Mouse (Mus musculus): ENCODE results near the gene Mettl9. TPM values are rescaled to one million over a fixed set of nuclear protein-coding genes. Genes with fewer than 3 reads are reported as not detected.
A peak's percentile ranks its signal among the peaks of the same experiment; 100 is the strongest.

The Mettl9 gene
- polyA plus RNA-seq, 2 experiments, result 91.6 to 188 TPM

DNA sequence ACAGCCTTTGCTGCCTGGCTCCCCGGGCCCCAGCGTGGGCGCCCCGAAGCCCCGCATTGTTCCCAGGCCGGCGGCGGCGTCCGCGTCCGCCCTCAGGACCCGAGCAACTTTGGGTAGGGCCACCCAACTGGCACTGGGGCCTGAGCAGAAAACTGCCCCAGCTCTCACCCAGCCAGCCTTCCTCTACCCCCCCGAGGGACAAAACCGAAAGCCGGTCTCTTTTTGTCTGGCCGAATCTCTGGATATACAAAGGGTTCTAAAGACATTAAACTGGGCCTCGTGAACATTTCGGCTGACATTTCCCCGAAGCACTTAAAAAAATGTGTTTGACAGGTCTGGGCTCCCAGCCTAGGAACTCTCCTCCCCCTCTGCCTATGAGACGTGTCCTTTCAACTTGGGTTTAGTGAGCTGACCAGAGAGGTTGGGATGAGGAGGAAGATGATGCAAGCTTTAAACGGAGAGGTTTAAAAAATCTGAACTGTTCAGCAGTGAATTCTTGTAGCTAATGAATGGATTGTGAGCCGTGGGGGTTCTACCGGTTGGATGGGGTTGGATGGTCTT lies 996 bp downstream of the Mettl9 start:
- no peak for TF ChIP-seq POLR2A (IDR thresholded peaks at IDR 0.05; ENCODE audit: borderline replicate concordance, extremely low read depth, insufficient read depth, insufficient read length)
- Histone ChIP-seq H3K4me1 (ENCODE audit: control insufficient read depth, insufficient read depth, low read length) (peaks cover 41% of the 10 kb centered on the region), H3K4me3 (replicated peaks; ENCODE audit: low read length) (peak overlapping the region; percentile 94), H3K9me3 (ENCODE audit: control insufficient read depth, low read length) (no peaks in the 10 kb centered on the region), H3K4me2 (replicated peaks; ENCODE audit: low read depth, low read length, severe bottlenecking) (peak overlapping the region; percentile 70), H3K27me3 (ENCODE audit: control insufficient read depth, insufficient read depth, low read length) (no peaks in the 10 kb centered on the region), H3K36me3 (ENCODE audit: control insufficient read depth, insufficient read depth, low read length) (no peaks in the 10 kb centered on the region), H3K27ac (replicated peaks; ENCODE audit: low read depth, low read length) (peak overlapping the region; percentile 98), H3K9ac (ENCODE audit: low read depth, low read length, severe bottlenecking) (peak overlapping the region; percentile 99)
- under 1% methylated on average over 24 of the region's 24 CpGs for WGBS
- ATAC-seq (ENCODE audit: low FRiP score, low read depth) (no peak), DNase-seq (ENCODE audit: low spot score) (peak; percentile 40)

DNA sequence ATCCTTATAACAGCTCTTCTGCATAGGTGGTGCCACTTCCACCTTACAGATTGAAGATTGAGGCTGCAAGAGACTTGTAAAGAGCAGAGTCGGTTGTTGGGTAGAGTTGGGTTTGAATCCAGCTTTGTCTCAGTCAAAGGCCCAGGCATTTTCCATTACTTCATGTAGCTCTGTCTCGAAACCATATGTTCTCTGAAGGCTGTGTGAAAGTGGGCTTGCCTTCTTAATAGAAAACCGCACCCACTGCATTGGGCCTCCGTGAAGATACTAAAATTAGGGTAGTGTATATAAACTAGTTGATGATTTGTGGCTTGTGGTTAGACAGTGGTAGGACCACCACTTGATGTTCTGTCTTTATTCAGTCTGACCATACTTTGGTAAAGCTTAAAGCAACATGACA lies 6.3 kb downstream of the Mettl9 start:
- no peak overlapping the region for H3K4me3 ChIP-seq (replicated peaks; ENCODE audit: low read length)
- DNase-seq (ENCODE audit: low spot score) (peak; percentile 45), ATAC-seq (ENCODE audit: low FRiP score, low read depth) (no peak)
- no peak for TF ChIP-seq POLR2A (IDR thresholded peaks at IDR 0.05; ENCODE audit: borderline replicate concordance, extremely low read depth, insufficient read depth, insufficient read length)
- peaks cover 58% of the 10 kb centered on the region for H3K4me1 ChIP-seq (ENCODE audit: control insufficient read depth, insufficient read depth, low read length)
- H3K9ac ChIP-seq (ENCODE audit: low read depth, low read length, severe bottlenecking), result no peak overlapping the region
- no peaks in the 10 kb centered on the region for H3K9me3 ChIP-seq (ENCODE audit: control insufficient read depth, low read length)
- no peak overlapping the region for H3K4me2 ChIP-seq (replicated peaks; ENCODE audit: low read depth, low read length, severe bottlenecking)
- H3K36me3 ChIP-seq (ENCODE audit: control insufficient read depth, insufficient read depth, low read length), result no peaks in the 10 kb centered on the region; the same call in 1 of the 2 replicates
- WGBS, result 47% methylated on average over 4 of the region's 4 CpGs
- no peaks in the 10 kb centered on the region for H3K27me3 ChIP-seq (ENCODE audit: control insufficient read depth, insufficient read depth, low read length)
- no peak overlapping the region for H3K27ac ChIP-seq (replicated peaks; ENCODE audit: low read depth, low read length)

DNA sequence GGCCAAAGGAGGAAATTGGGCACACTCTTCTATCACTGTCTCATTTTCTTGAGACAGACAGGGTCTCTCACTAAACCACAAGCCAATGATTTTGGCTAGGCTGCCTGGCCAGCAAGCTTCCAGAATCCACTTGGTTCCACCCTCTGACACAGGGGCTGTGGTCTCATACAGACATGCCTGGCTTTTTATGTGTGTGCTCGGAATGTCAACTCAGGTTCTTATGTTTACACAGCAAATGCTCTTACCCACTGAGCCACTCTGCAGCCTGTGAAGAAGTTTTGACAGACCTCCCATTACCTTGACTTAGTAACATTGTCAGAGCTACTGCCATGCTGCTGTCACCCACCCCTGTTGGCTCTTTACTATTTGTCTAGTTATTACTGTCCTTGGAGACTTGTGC lies 7.7 kb downstream of the Mettl9 start:
- peaks cover 49% of the 10 kb centered on the region for H3K4me1 ChIP-seq (ENCODE audit: control insufficient read depth, insufficient read depth, low read length)
- no peak for TF ChIP-seq POLR2A (IDR thresholded peaks at IDR 0.05; ENCODE audit: borderline replicate concordance, extremely low read depth, insufficient read depth, insufficient read length)
- WGBS, result 64% methylated on average over 1 of the region's 1 CpGs

DNA sequence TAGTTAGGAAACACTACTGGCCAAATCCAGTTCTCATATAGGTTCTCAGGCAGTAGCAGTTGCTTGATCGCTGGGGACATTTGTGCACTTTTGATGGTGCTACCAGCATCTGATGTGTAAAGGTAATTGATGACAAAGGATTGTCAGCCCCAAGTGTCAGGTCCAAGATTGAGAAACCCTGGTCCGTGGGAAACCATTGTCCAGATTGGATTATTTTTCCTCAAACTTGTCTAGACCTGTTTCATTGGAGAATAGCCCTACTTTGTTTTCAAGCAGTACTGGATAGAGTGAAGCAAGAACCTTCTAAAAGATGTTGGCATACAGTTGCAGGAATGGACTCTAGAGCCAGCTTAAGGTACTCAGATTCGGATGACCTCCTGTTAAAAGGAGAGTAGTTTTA lies 8.8 kb downstream of the Mettl9 start:
- H3K4me1 ChIP-seq (ENCODE audit: control insufficient read depth, insufficient read depth, low read length), result peaks cover 41% of the 10 kb centered on the region
- no peak overlapping the region for H3K9ac ChIP-seq (ENCODE audit: low read depth, low read length, severe bottlenecking)
- no peak for TF ChIP-seq POLR2A (IDR thresholded peaks at IDR 0.05; ENCODE audit: borderline replicate concordance, extremely low read depth, insufficient read depth, insufficient read length)
- no peaks in the 10 kb centered on the region for H3K27me3 ChIP-seq (ENCODE audit: control insufficient read depth, insufficient read depth, low read length)
- ATAC-seq (ENCODE audit: low FRiP score, low read depth), result no peak
- H3K4me3 ChIP-seq (replicated peaks; ENCODE audit: low read length), result no peak overlapping the region
- no peak for DNase-seq (ENCODE audit: low spot score)
- WGBS, result 90% methylated on average over 3 of the region's 3 CpGs
- no peak overlapping the region for H3K4me2 ChIP-seq (replicated peaks; ENCODE audit: low read depth, low read length, severe bottlenecking)
- no peaks in the 10 kb centered on the region; the same call in 1 of the 2 replicates for H3K36me3 ChIP-seq (ENCODE audit: control insufficient read depth, insufficient read depth, low read length)
- no peak overlapping the region for H3K27ac ChIP-seq (replicated peaks; ENCODE audit: low read depth, low read length)
- no peaks in the 10 kb centered on the region for H3K9me3 ChIP-seq (ENCODE audit: control insufficient read depth, low read length)

More for the DNA sequence above, 7.7 kb downstream of the Mettl9 start:
- no peak for ATAC-seq (ENCODE audit: low FRiP score, low read depth)
- Histone ChIP-seq H3K4me2 (replicated peaks; ENCODE audit: low read depth, low read length, severe bottlenecking) (no peak overlapping the region; the same call in 1 of the 2 replicates), H3K9me3 (ENCODE audit: control insufficient read depth, low read length) (no peaks in the 10 kb centered on the region), H3K27me3 (ENCODE audit: control insufficient read depth, insufficient read depth, low read length) (no peaks in the 10 kb centered on the region), H3K36me3 (ENCODE audit: control insufficient read depth, insufficient read depth, low read length) (no peaks in the 10 kb centered on the region; the same call in 1 of the 2 replicates), H3K9ac (ENCODE audit: low read depth, low read length, severe bottlenecking) (no peak overlapping the region), H3K27ac (replicated peaks; ENCODE audit: low read depth, low read length) (no peak overlapping the region), H3K4me3 (replicated peaks; ENCODE audit: low read length) (no peak overlapping the region)
- DNase-seq (ENCODE audit: low spot score), result no peak

DNA sequence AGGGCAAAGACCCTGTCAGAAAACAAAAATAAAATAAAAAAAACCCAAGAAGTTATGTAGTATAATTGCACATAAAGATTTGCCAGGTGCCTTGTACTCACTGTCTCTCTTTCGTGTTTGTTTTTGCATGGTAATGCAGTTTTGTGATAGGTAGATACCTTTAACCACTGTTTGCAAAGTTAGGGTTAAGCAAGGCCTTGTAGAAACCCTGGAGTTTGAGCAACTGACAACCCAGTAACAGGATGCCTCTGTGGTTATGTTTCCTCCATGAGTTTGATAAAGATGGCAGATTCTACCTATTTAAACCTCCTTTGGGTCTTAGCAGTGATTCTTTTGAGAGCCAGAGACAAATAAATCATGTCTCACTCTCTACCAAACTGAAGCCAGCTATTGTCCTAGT lies 9.3 kb downstream of the Mettl9 start:
- H3K36me3 ChIP-seq (ENCODE audit: control insufficient read depth, insufficient read depth, low read length), result peaks cover 3% of the 10 kb centered on the region
- H3K27ac ChIP-seq (replicated peaks; ENCODE audit: low read depth, low read length), result no peak overlapping the region
- DNase-seq (ENCODE audit: low spot score), result no peak
- ATAC-seq (ENCODE audit: low FRiP score, low read depth), result no peak
- TF ChIP-seq POLR2A (IDR thresholded peaks at IDR 0.05; ENCODE audit: borderline replicate concordance, extremely low read depth, insufficient read depth, insufficient read length), result no peak
- no peaks in the 10 kb centered on the region for H3K27me3 ChIP-seq (ENCODE audit: control insufficient read depth, insufficient read depth, low read length)
- no peak overlapping the region for H3K9ac ChIP-seq (ENCODE audit: low read depth, low read length, severe bottlenecking)
- no peak overlapping the region for H3K4me3 ChIP-seq (replicated peaks; ENCODE audit: low read length)
- H3K4me2 ChIP-seq (replicated peaks; ENCODE audit: low read depth, low read length, severe bottlenecking), result no peak overlapping the region
- H3K9me3 ChIP-seq (ENCODE audit: control insufficient read depth, low read length), result no peaks in the 10 kb centered on the region
- 97% methylated on average over 1 of the region's 1 CpGs for WGBS
- peaks cover 38% of the 10 kb centered on the region for H3K4me1 ChIP-seq (ENCODE audit: control insufficient read depth, insufficient read depth, low read length)
